Mouse (Mus musculus) ES-E14 (cell line): ENCODE measurements at regions not wholly inside any gene's neighbourhood (a gene's known extent, or its start where the extent isn't known, plus 50 kb on each side); places are given as distances from the start of the nearest gene placed in this dataset.

Experiments
- DNase-seq: peaks from one replicate; pipeline ENCODE4 v3.0.0-alpha.2; 2013; ENCODE audit warnings: low read depth, low spot score
- H3K27ac ChIP-seq: 2 replicates; pipeline ENCODE4 v1.5.1; 2012; ENCODE audit warnings: low read depth, mild to moderate bottlenecking, low read length, moderate library complexity, mixed read lengths; ENCODE audit not compliant: poor library complexity, insufficient read depth, severe bottlenecking
- H3K36me3 ChIP-seq: 2 replicates; pipeline ENCODE4 v1.6.1; 2012; ENCODE audit warnings: mild to moderate bottlenecking, low read length, moderate library complexity, mixed read lengths; ENCODE audit not compliant: control insufficient read depth, poor library complexity, insufficient read depth, severe bottlenecking
- H3K4me1 ChIP-seq, 2 experiments: fragments of 150-350 bp in 1 of 2; sonication (generic) in 1 of 2; 2 replicates each; pipeline ENCODE4 v1.6.1; 2012; ENCODE audit warnings: low read length in 2 of 2, mild to moderate bottlenecking in 1 of 2, mixed read lengths in 1 of 2; ENCODE audit not compliant: control insufficient read depth in 2 of 2, insufficient read depth in 2 of 2, poor library complexity in 1 of 2
- H3K4me3 ChIP-seq, 2 experiments: fragments of 150-350 bp in 1 of 2; sonication (generic) in 1 of 2; 2 replicates each; pipeline ENCODE4 v1.5.1; 2012; ENCODE audit warnings: low read length in 2 of 2, low read depth in 1 of 2, mild to moderate bottlenecking in 1 of 2, mixed read lengths in 1 of 2; ENCODE audit not compliant: insufficient read depth in 1 of 2, poor library complexity in 1 of 2, severe bottlenecking in 1 of 2
- H3K9ac ChIP-seq: 2 replicates; pipeline ENCODE4 v1.6.1; 2012; ENCODE audit warnings: low read depth, mild to moderate bottlenecking, low read length, mixed read lengths; ENCODE audit not compliant: poor library complexity, insufficient read depth, severe bottlenecking
- H3K9me3 ChIP-seq: fragments of 150-350 bp; sonication (generic); 2 replicates; pipeline ENCODE4 v1.6.1; 2012; ENCODE audit warnings: low read depth, mild to moderate bottlenecking, low read length; ENCODE audit not compliant: control insufficient read depth, insufficient read depth
- CHD2 ChIP-seq: IDR thresholded peaks from 2 replicates; pipeline ENCODE4 v1.6.1; 2014; ENCODE audit warnings: mild to moderate bottlenecking, low read depth, low read length, inconsistent platforms
- HCFC1 ChIP-seq: IDR thresholded peaks from 2 replicates; pipeline ENCODE4 v1.6.1; 2012; ENCODE audit warnings: low read length, inconsistent platforms, borderline replicate concordance; ENCODE audit not compliant: insufficient read depth
- MAFK ChIP-seq: IDR thresholded peaks from 2 replicates; pipeline ENCODE4 v1.6.1; 2014; ENCODE audit warnings: mild to moderate bottlenecking, low read depth, low read length, inconsistent platforms; ENCODE audit not compliant: insufficient read depth
- ZC3H11A ChIP-seq: IDR thresholded peaks from 2 replicates; pipeline ENCODE4 v1.6.1; 2012; ENCODE audit warnings: low read depth, mild to moderate bottlenecking, inconsistent platforms, low read length, borderline replicate concordance
- ZNF384 ChIP-seq: IDR thresholded peaks from 2 replicates; pipeline ENCODE4 v1.6.1; 2012; ENCODE audit warnings: low read depth, low read length, inconsistent platforms
- in situ Hi-C, 2 experiments: fragments of 600-800 bp; cut with MboI; formaldehyde crosslinking; loops; one replicate each; pipeline ENCODE4 v1.15.1; 2025; ENCODE audit warnings: low sequenced_read_pairs in 2 of 2, inconsistent platforms in 1 of 2; ENCODE audit not compliant: unreplicated experiment in 2 of 2

GRCm38 (mm10) chr8:126877039-126877365 is 68.6 kb downstream of the Tomm20 start:
- in situ Hi-C loops: loop anchor here in 1 of 2 experiments (25.0 kb wide), 1 partner anchor 390 kb away; the partner anchor contains the start of gene Tarbp1

DNA sequence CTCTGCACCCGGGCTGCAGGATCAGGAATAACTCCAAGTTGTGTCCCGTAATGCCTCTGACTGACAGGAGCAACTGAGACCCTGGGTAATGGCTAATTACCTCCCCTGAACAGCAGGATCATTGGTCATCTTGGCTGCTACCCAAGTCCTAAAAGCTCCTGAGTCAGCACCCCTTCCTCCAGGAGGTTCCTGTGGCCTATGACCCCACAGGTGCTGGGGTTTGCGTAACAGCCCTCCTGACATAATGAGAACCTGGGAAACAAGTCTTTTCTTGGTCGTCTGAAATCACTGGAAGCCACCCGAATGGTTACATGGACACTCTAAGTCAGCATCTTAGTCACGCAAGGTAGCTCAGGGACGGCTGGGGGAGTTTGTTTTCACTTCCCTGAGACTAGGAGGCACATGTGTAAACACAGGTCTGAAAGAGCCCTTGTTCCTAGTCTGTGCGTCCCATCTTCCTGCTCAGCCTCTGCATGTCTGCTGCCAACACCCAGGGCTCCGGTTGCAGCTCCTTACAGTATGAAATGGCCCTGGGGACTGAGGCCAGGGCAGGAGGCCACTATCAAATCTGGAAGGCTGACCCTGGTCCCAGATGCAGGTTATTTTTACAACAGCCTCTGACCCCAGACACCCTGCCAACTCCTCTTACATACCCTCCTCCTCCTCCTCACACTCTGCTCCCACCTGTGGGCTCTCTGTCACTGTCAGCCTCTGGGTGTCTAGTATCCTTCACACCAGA is 69.2 kb downstream of the Tomm20 start:
- in situ Hi-C loops: loop anchor here in 1 of 2 experiments (25.0 kb wide), 1 partner anchor 389 kb away; the partner anchor contains the start of gene Tarbp1
- Histone ChIP-seq H3K9ac (no peak overlapping the region), H3K27ac (no peak overlapping the region), H3K4me3 (no peak overlapping the region), H3K9me3 (no peaks in the 10 kb centered on the region), H3K4me1 (no peaks in the 10 kb centered on the region), H3K36me3 (no peaks in the 10 kb centered on the region)
- no peak for DNase-seq
- TF ChIP-seq MAFK (no peak), ZNF384 (no peak), CHD2 (no peak), HCFC1 (no peak), ZC3H11A (no peak)

More at GRCm38 (mm10) chr8:126877039-126877365, 68.6 kb downstream of the Tomm20 start:
- no peaks in the 10 kb centered on the region for H3K9me3 ChIP-seq
- TF ChIP-seq CHD2 (no peak), HCFC1 (no peak), ZNF384 (no peak), ZC3H11A (no peak), MAFK (no peak)
- no peaks in the 10 kb centered on the region for H3K36me3 ChIP-seq
- H3K4me1 ChIP-seq: no peaks in the 10 kb centered on the region
- H3K27ac ChIP-seq: no peak overlapping the region
- H3K4me3 ChIP-seq: no peak overlapping the region
- no peak for DNase-seq
- H3K9ac ChIP-seq: no peak overlapping the region

DNA sequence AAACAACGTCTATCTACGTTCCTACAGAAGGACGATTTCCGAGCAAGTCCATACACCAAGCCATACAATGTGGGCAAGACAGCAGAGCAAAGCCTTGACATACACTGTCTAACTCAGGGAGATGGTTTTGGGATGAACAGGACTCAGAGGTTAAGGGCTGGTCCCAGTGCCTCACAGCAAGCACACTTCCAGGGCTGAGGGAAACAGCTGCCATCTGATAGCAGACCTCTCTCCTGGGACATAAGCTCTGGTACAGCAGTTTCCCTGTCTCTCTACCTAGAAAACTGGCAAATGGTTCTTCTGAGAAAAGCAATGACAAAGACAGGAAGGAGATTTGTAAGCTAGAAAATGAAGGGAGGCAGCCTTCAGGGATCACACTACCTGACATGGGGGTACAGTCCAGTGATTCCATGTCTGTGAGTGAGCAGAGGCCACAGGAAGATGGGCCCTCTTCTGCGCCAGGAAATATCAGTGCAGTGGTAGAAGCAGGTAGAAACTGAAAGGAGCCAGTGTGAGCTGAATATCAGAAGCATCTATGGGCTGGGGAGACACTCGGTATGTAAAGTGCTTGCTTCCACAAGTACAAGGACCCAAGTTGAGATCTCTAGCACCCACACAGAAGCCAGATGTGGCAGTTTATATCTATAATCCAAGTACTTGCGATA is 70.0 kb downstream of the Tomm20 start:
- DNase-seq: no peak
- TF ChIP-seq ZC3H11A: no peak
- no peak for TF ChIP-seq ZNF384
- no peak for TF ChIP-seq CHD2
- TF ChIP-seq HCFC1: no peak
- no peak for TF ChIP-seq MAFK
- Histone ChIP-seq H3K36me3 (no peaks in the 10 kb centered on the region), H3K9me3 (no peaks in the 10 kb centered on the region), H3K9ac (no peak overlapping the region), H3K4me3 (no peak overlapping the region), H3K27ac (no peak overlapping the region), H3K4me1 (no peaks in the 10 kb centered on the region)
- in situ Hi-C loops: loop anchor here in 1 of 2 experiments (25.0 kb wide), 1 partner anchor 388 kb away; the partner anchor contains the start of gene Tarbp1

GRCm38 (mm10) chr8:126874846-126875245 is 70.8 kb downstream of the Tomm20 start:
- Histone ChIP-seq H3K27ac (no peak overlapping the region), H3K4me3 (no peak overlapping the region), H3K36me3 (no peaks in the 10 kb centered on the region), H3K4me1 (no peaks in the 10 kb centered on the region), H3K9ac (no peak overlapping the region), H3K9me3 (no peaks in the 10 kb centered on the region)
- TF ChIP-seq ZC3H11A (no peak), HCFC1 (no peak), MAFK (no peak), ZNF384 (no peak), CHD2 (no peak)
- in situ Hi-C loops: loop anchor here in 1 of 2 experiments (25.0 kb wide), 1 partner anchor 388 kb away; the partner anchor contains the start of gene Tarbp1
- no peak for DNase-seq
